Mouse (Mus musculus): ENCODE data around the gene Rbfox1. TPM values are rescaled to one million over a fixed set of nuclear protein-coding genes. Genes with fewer than 3 reads are reported as not detected.
A peak's percentile ranks its signal among the peaks of the same experiment; 100 is the strongest.

Rbfox1 gene
- polyA plus RNA-seq, 1 experiment from 2014 or later, result 276 TPM

- no peak overlapping the region for H3K9ac ChIP-seq (ENCODE audit: low read depth, low read length)
- H3K27ac ChIP-seq (ENCODE audit: low read depth, low read length), result no peak overlapping the region
- no peaks in the 10 kb centered on the region for H3K9me3 ChIP-seq (ENCODE audit: control insufficient read depth, low read length)
- H3K4me1 ChIP-seq (ENCODE audit: control insufficient read depth, insufficient read depth, low read depth, low read length), result no peaks in the 10 kb centered on the region
- no peak overlapping the region for H3K4me2 ChIP-seq (ENCODE audit: low read length)
- no peaks in the 10 kb centered on the region for H3K36me3 ChIP-seq (ENCODE audit: control insufficient read depth, insufficient read depth, low read length)
- ATAC-seq, result no peak
- WGBS, result 84% methylated on average over 4 of the region's 4 CpGs
- H3K4me3 ChIP-seq (ENCODE audit: low read length), result no peak overlapping the region
- H3K27me3 ChIP-seq (replicated peaks; ENCODE audit: control insufficient read depth, insufficient read depth, low read length), result no peaks in the 10 kb centered on the region
Observed at GRCm38 (mm10) chr16:6732646-6733045, 847.5 kb downstream of the Rbfox1 start.

GRCm38 (mm10) chr16:6733427-6733826, 848.3 kb downstream of the Rbfox1 start:
- H3K27ac ChIP-seq (ENCODE audit: low read depth, low read length), result no peak overlapping the region
- no peak overlapping the region for H3K9ac ChIP-seq (ENCODE audit: low read depth, low read length)
- no peaks in the 10 kb centered on the region for H3K27me3 ChIP-seq (replicated peaks; ENCODE audit: control insufficient read depth, insufficient read depth, low read length)
- 95% methylated on average over 3 of the region's 3 CpGs for WGBS
- H3K36me3 ChIP-seq (ENCODE audit: control insufficient read depth, insufficient read depth, low read length), result no peaks in the 10 kb centered on the region
- ATAC-seq, result no peak
- H3K4me1 ChIP-seq (ENCODE audit: control insufficient read depth, insufficient read depth, low read depth, low read length), result no peaks in the 10 kb centered on the region
- no peak overlapping the region for H3K4me2 ChIP-seq (ENCODE audit: low read length)
- no peaks in the 10 kb centered on the region for H3K9me3 ChIP-seq (ENCODE audit: control insufficient read depth, low read length)
- H3K4me3 ChIP-seq (ENCODE audit: low read length), result no peak overlapping the region

- H3K36me3 ChIP-seq (ENCODE audit: control insufficient read depth, insufficient read depth, low read length), result no peaks in the 10 kb centered on the region
- ATAC-seq, result no peak
- H3K4me2 ChIP-seq (ENCODE audit: low read length), result no peak overlapping the region
- H3K9ac ChIP-seq (ENCODE audit: low read depth, low read length), result no peak overlapping the region
- no peaks in the 10 kb centered on the region for H3K4me1 ChIP-seq (ENCODE audit: control insufficient read depth, insufficient read depth, low read depth, low read length)
- H3K27me3 ChIP-seq (replicated peaks; ENCODE audit: control insufficient read depth, insufficient read depth, low read length), result no peaks in the 10 kb centered on the region
- 83% methylated on average over 2 of the region's 2 CpGs for WGBS
- no peaks in the 10 kb centered on the region for H3K9me3 ChIP-seq (ENCODE audit: control insufficient read depth, low read length)
- no peak overlapping the region for H3K4me3 ChIP-seq (ENCODE audit: low read length)
- H3K27ac ChIP-seq (ENCODE audit: low read depth, low read length), result no peak overlapping the region
Observed at GRCm38 (mm10) chr16:6736566-6736965, 851.4 kb downstream of the Rbfox1 start.

GRCm38 (mm10) chr16:6736998-6737397, 851.8 kb downstream of the Rbfox1 start:
- H3K9ac ChIP-seq (ENCODE audit: low read depth, low read length), result no peak overlapping the region
- 62% methylated on average over 3 of the region's 3 CpGs for WGBS
- no peaks in the 10 kb centered on the region for H3K36me3 ChIP-seq (ENCODE audit: control insufficient read depth, insufficient read depth, low read length)
- no peak overlapping the region for H3K4me2 ChIP-seq (ENCODE audit: low read length)
- no peak overlapping the region for H3K4me3 ChIP-seq (ENCODE audit: low read length)
- no peaks in the 10 kb centered on the region for H3K9me3 ChIP-seq (ENCODE audit: control insufficient read depth, low read length)
- ATAC-seq, result no peak
- H3K4me1 ChIP-seq (ENCODE audit: control insufficient read depth, insufficient read depth, low read depth, low read length), result no peaks in the 10 kb centered on the region
- no peak overlapping the region for H3K27ac ChIP-seq (ENCODE audit: low read depth, low read length)
- H3K27me3 ChIP-seq (replicated peaks; ENCODE audit: control insufficient read depth, insufficient read depth, low read length), result no peaks in the 10 kb centered on the region

GRCm38 (mm10) chr16:6746116-6746515, 861.0 kb downstream of the Rbfox1 start:
- H3K4me1 ChIP-seq (ENCODE audit: control insufficient read depth, insufficient read depth, low read depth, low read length), result no peaks in the 10 kb centered on the region
- 63% methylated on average over 2 of the region's 2 CpGs for WGBS
- no peaks in the 10 kb centered on the region for H3K36me3 ChIP-seq (ENCODE audit: control insufficient read depth, insufficient read depth, low read length)
- H3K4me3 ChIP-seq (ENCODE audit: low read length), result no peak overlapping the region
- no peak overlapping the region for H3K4me2 ChIP-seq (ENCODE audit: low read length)
- no peak overlapping the region for H3K27ac ChIP-seq (ENCODE audit: low read depth, low read length)
- no peak for ATAC-seq
- no peak overlapping the region for H3K9ac ChIP-seq (ENCODE audit: low read depth, low read length)
- H3K9me3 ChIP-seq (ENCODE audit: control insufficient read depth, low read length), result no peaks in the 10 kb centered on the region
- H3K27me3 ChIP-seq (replicated peaks; ENCODE audit: control insufficient read depth, insufficient read depth, low read length), result no peaks in the 10 kb centered on the region

- Histone ChIP-seq H3K27me3 (replicated peaks; ENCODE audit: control insufficient read depth, insufficient read depth, low read length) (no peaks in the 10 kb centered on the region), H3K4me1 (ENCODE audit: control insufficient read depth, insufficient read depth, low read depth, low read length) (no peaks in the 10 kb centered on the region), H3K9ac (ENCODE audit: low read depth, low read length) (no peak overlapping the region), H3K9me3 (ENCODE audit: control insufficient read depth, low read length) (no peaks in the 10 kb centered on the region), H3K27ac (ENCODE audit: low read depth, low read length) (no peak overlapping the region), H3K4me3 (ENCODE audit: low read length) (no peak overlapping the region), H3K36me3 (ENCODE audit: control insufficient read depth, insufficient read depth, low read length) (no peaks in the 10 kb centered on the region), H3K4me2 (ENCODE audit: low read length) (no peak overlapping the region)
- 60% methylated on average over 2 of the region's 2 CpGs for WGBS
- no peak for ATAC-seq
Observed at GRCm38 (mm10) chr16:6750491-6750890, 865.3 kb downstream of the Rbfox1 start.

- Histone ChIP-seq H3K4me3 (ENCODE audit: low read length) (no peak overlapping the region), H3K4me2 (ENCODE audit: low read length) (no peak overlapping the region), H3K27me3 (replicated peaks; ENCODE audit: control insufficient read depth, insufficient read depth, low read length) (no peaks in the 10 kb centered on the region), H3K9me3 (ENCODE audit: control insufficient read depth, low read length) (no peaks in the 10 kb centered on the region), H3K9ac (ENCODE audit: low read depth, low read length) (no peak overlapping the region), H3K27ac (ENCODE audit: low read depth, low read length) (no peak overlapping the region), H3K4me1 (ENCODE audit: control insufficient read depth, insufficient read depth, low read depth, low read length) (no peaks in the 10 kb centered on the region), H3K36me3 (ENCODE audit: control insufficient read depth, insufficient read depth, low read length) (no peaks in the 10 kb centered on the region)
- 54% methylated on average over 3 of the region's 3 CpGs for WGBS
- no peak for ATAC-seq
Observed at GRCm38 (mm10) chr16:6754847-6755246, 869.7 kb downstream of the Rbfox1 start.

GRCm38 (mm10) chr16:6769495-6770237, 884.5 kb downstream of the Rbfox1 start:
- H3K27ac ChIP-seq (ENCODE audit: low read depth, low read length), result no peak overlapping the region
- no peaks in the 10 kb centered on the region for H3K36me3 ChIP-seq (ENCODE audit: control insufficient read depth, insufficient read depth, low read length)
- H3K4me2 ChIP-seq (ENCODE audit: low read length), result no peak overlapping the region
- 70% methylated on average over 14 of the region's 14 CpGs for WGBS
- H3K9ac ChIP-seq (ENCODE audit: low read depth, low read length), result no peak overlapping the region
- no peaks in the 10 kb centered on the region for H3K27me3 ChIP-seq (replicated peaks; ENCODE audit: control insufficient read depth, insufficient read depth, low read length)
- H3K4me1 ChIP-seq (ENCODE audit: control insufficient read depth, insufficient read depth, low read depth, low read length), result 0 out of 2 replicates have a peak, but pooled peaks cover 2% of the 10 kb centered on the region
- H3K9me3 ChIP-seq (ENCODE audit: control insufficient read depth, low read length), result no peaks in the 10 kb centered on the region
- no peak overlapping the region for H3K4me3 ChIP-seq (ENCODE audit: low read length)
- peak; percentile 63; the same call in 1 of the 2 replicates for ATAC-seq

- Histone ChIP-seq H3K4me1 (ENCODE audit: control insufficient read depth, insufficient read depth, low read depth, low read length) (no peaks in the 10 kb centered on the region; the same call in 1 of the 2 replicates), H3K9me3 (ENCODE audit: control insufficient read depth, low read length) (no peaks in the 10 kb centered on the region), H3K27me3 (replicated peaks; ENCODE audit: control insufficient read depth, insufficient read depth, low read length) (no peaks in the 10 kb centered on the region), H3K36me3 (ENCODE audit: control insufficient read depth, insufficient read depth, low read length) (no peaks in the 10 kb centered on the region), H3K4me2 (ENCODE audit: low read length) (no peak overlapping the region), H3K4me3 (ENCODE audit: low read length) (no peak overlapping the region), H3K9ac (ENCODE audit: low read depth, low read length) (no peak overlapping the region), H3K27ac (ENCODE audit: low read depth, low read length) (no peak overlapping the region)
- 82% methylated on average over 6 of the region's 6 CpGs for WGBS
- no peak for ATAC-seq
Observed at GRCm38 (mm10) chr16:6777506-6778185, 892.5 kb downstream of the Rbfox1 start.

Measured in hindbrain, embryonic 16.5 days (tissue).